Mouse (Mus musculus): Measurements from ENCODE around the gene Secisbp2. TPM values are rescaled to one million over a fixed set of nuclear protein-coding genes. Genes with fewer than 3 reads are reported as not detected.

Gene Secisbp2
- polyA plus RNA-seq, 1 experiment from 2014 or later = 23.2 TPM

GRCm38 (mm10) chr13:51703893-51704292 lies 52.4 kb downstream of the Secisbp2 start:
- Histone ChIP-seq H3K36me3 (ENCODE audit: control insufficient read depth, insufficient read depth, low read length) (no peaks in the 10 kb centered on the region), H3K9me3 (ENCODE audit: control insufficient read depth, low read length) (no peaks in the 10 kb centered on the region), H3K4me3 (ENCODE audit: low read depth, low read length) (no peak overlapping the region), H3K27ac (replicated peaks; ENCODE audit: low read depth, low read length) (no peak overlapping the region), H3K9ac (ENCODE audit: low read length) (no peak overlapping the region), H3K4me1 (ENCODE audit: control insufficient read depth, insufficient read depth, low read length) (no peaks in the 10 kb centered on the region), H3K4me2 (ENCODE audit: low read depth, severe bottlenecking) (no peak overlapping the region), H3K27me3 (ENCODE audit: control insufficient read depth, insufficient read depth, low read length) (no peaks in the 10 kb centered on the region)
- WGBS = 90% methylated on average over 5 of the region's 5 CpGs
- ATAC-seq (ENCODE audit: insufficient number of reproducible peaks, low FRiP score, low TSS enrichment, low read depth) = no peak
- DNase-seq (ENCODE audit: low spot score) = no peak

- Histone ChIP-seq H3K27me3 (ENCODE audit: control insufficient read depth, insufficient read depth, low read length) (no peaks in the 10 kb centered on the region), H3K9ac (ENCODE audit: low read length) (no peak overlapping the region), H3K4me1 (ENCODE audit: control insufficient read depth, insufficient read depth, low read length) (no peaks in the 10 kb centered on the region), H3K9me3 (ENCODE audit: control insufficient read depth, low read length) (no peaks in the 10 kb centered on the region), H3K4me3 (ENCODE audit: low read depth, low read length) (no peak overlapping the region), H3K27ac (replicated peaks; ENCODE audit: low read depth, low read length) (no peak overlapping the region), H3K4me2 (ENCODE audit: low read depth, severe bottlenecking) (no peak overlapping the region), H3K36me3 (ENCODE audit: control insufficient read depth, insufficient read depth, low read length) (no peaks in the 10 kb centered on the region)
- no peak for ATAC-seq (ENCODE audit: insufficient number of reproducible peaks, low FRiP score, low TSS enrichment, low read depth)
- DNase-seq (ENCODE audit: low spot score) = no peak
- 63% methylated on average over 22 of the region's 22 CpGs for WGBS
Observed at GRCm38 (mm10) chr13:51705882-51706854, 54.7 kb downstream of the Secisbp2 start.

- Histone ChIP-seq H3K27me3 (ENCODE audit: control insufficient read depth, insufficient read depth, low read length) (no peaks in the 10 kb centered on the region), H3K9ac (ENCODE audit: low read length) (no peak overlapping the region), H3K4me3 (ENCODE audit: low read depth, low read length) (no peak overlapping the region), H3K4me2 (ENCODE audit: low read depth, severe bottlenecking) (no peak overlapping the region), H3K36me3 (ENCODE audit: control insufficient read depth, insufficient read depth, low read length) (no peaks in the 10 kb centered on the region), H3K4me1 (ENCODE audit: control insufficient read depth, insufficient read depth, low read length) (no peaks in the 10 kb centered on the region), H3K27ac (replicated peaks; ENCODE audit: low read depth, low read length) (no peak overlapping the region), H3K9me3 (ENCODE audit: control insufficient read depth, low read length) (no peaks in the 10 kb centered on the region)
- WGBS = 78% methylated on average over 7 of the region's 7 CpGs
- DNase-seq (ENCODE audit: low spot score) = no peak
- ATAC-seq (ENCODE audit: insufficient number of reproducible peaks, low FRiP score, low TSS enrichment, low read depth) = no peak
Observed at GRCm38 (mm10) chr13:51710738-51711137, 59.2 kb downstream of the Secisbp2 start.

- no peaks in the 10 kb centered on the region for H3K4me1 ChIP-seq (ENCODE audit: control insufficient read depth, insufficient read depth, low read length)
- no peak overlapping the region for H3K4me2 ChIP-seq (ENCODE audit: low read depth, severe bottlenecking)
- DNase-seq (ENCODE audit: low spot score) = no peak
- H3K27ac ChIP-seq (replicated peaks; ENCODE audit: low read depth, low read length) = no peak overlapping the region
- no peak overlapping the region for H3K4me3 ChIP-seq (ENCODE audit: low read depth, low read length)
- no peaks in the 10 kb centered on the region for H3K9me3 ChIP-seq (ENCODE audit: control insufficient read depth, low read length)
- ATAC-seq (ENCODE audit: insufficient number of reproducible peaks, low FRiP score, low TSS enrichment, low read depth) = no peak
- WGBS = 91% methylated on average over 8 of the region's 8 CpGs
- no peak overlapping the region for H3K9ac ChIP-seq (ENCODE audit: low read length)
- H3K36me3 ChIP-seq (ENCODE audit: control insufficient read depth, insufficient read depth, low read length) = no peaks in the 10 kb centered on the region
- no peaks in the 10 kb centered on the region for H3K27me3 ChIP-seq (ENCODE audit: control insufficient read depth, insufficient read depth, low read length)
Observed at GRCm38 (mm10) chr13:51712022-51712421, 60.5 kb downstream of the Secisbp2 start.

- Histone ChIP-seq H3K4me2 (ENCODE audit: low read depth, severe bottlenecking) (no peak overlapping the region), H3K36me3 (ENCODE audit: control insufficient read depth, insufficient read depth, low read length) (no peaks in the 10 kb centered on the region), H3K9me3 (ENCODE audit: control insufficient read depth, low read length) (no peaks in the 10 kb centered on the region), H3K4me1 (ENCODE audit: control insufficient read depth, insufficient read depth, low read length) (no peaks in the 10 kb centered on the region), H3K27ac (replicated peaks; ENCODE audit: low read depth, low read length) (no peak overlapping the region), H3K9ac (ENCODE audit: low read length) (no peak overlapping the region), H3K4me3 (ENCODE audit: low read depth, low read length) (no peak overlapping the region), H3K27me3 (ENCODE audit: control insufficient read depth, insufficient read depth, low read length) (no peaks in the 10 kb centered on the region)
- DNase-seq (ENCODE audit: low spot score) (no peak), ATAC-seq (ENCODE audit: insufficient number of reproducible peaks, low FRiP score, low TSS enrichment, low read depth) (no peak)
- 66% methylated on average over 8 of the region's 8 CpGs for WGBS
Observed at GRCm38 (mm10) chr13:51716350-51717263, 65.1 kb downstream of the Secisbp2 start.

- Histone ChIP-seq H3K27me3 (ENCODE audit: control insufficient read depth, insufficient read depth, low read length) (no peaks in the 10 kb centered on the region), H3K4me3 (ENCODE audit: low read depth, low read length) (no peak overlapping the region), H3K9me3 (ENCODE audit: control insufficient read depth, low read length) (no peaks in the 10 kb centered on the region), H3K9ac (ENCODE audit: low read length) (no peak overlapping the region), H3K36me3 (ENCODE audit: control insufficient read depth, insufficient read depth, low read length) (no peaks in the 10 kb centered on the region), H3K4me1 (ENCODE audit: control insufficient read depth, insufficient read depth, low read length) (no peaks in the 10 kb centered on the region), H3K27ac (replicated peaks; ENCODE audit: low read depth, low read length) (no peak overlapping the region), H3K4me2 (ENCODE audit: low read depth, severe bottlenecking) (no peak overlapping the region)
- no peak for ATAC-seq (ENCODE audit: insufficient number of reproducible peaks, low FRiP score, low TSS enrichment, low read depth)
- no peak for DNase-seq (ENCODE audit: low spot score)
- 87% methylated on average over 3 of the region's 3 CpGs for WGBS
Observed at GRCm38 (mm10) chr13:51719256-51719655, 67.8 kb downstream of the Secisbp2 start.

GRCm38 (mm10) chr13:51720556-51720955 lies 69.1 kb downstream of the Secisbp2 start:
- DNase-seq (ENCODE audit: low spot score) (no peak), ATAC-seq (ENCODE audit: insufficient number of reproducible peaks, low FRiP score, low TSS enrichment, low read depth) (no peak)
- Histone ChIP-seq H3K9ac (ENCODE audit: low read length) (no peak overlapping the region), H3K4me2 (ENCODE audit: low read depth, severe bottlenecking) (no peak overlapping the region), H3K27me3 (ENCODE audit: control insufficient read depth, insufficient read depth, low read length) (no peaks in the 10 kb centered on the region), H3K27ac (replicated peaks; ENCODE audit: low read depth, low read length) (no peak overlapping the region), H3K9me3 (ENCODE audit: control insufficient read depth, low read length) (no peaks in the 10 kb centered on the region), H3K4me3 (ENCODE audit: low read depth, low read length) (no peak overlapping the region), H3K4me1 (ENCODE audit: control insufficient read depth, insufficient read depth, low read length) (peaks cover 1% of the 10 kb centered on the region; the same call in 1 of the 2 replicates), H3K36me3 (ENCODE audit: control insufficient read depth, insufficient read depth, low read length) (no peaks in the 10 kb centered on the region)
- WGBS = 90% methylated on average over 4 of the region's 4 CpGs

- WGBS = 63% methylated on average over 5 of the region's 5 CpGs
- no peak overlapping the region for H3K4me2 ChIP-seq (ENCODE audit: low read depth, severe bottlenecking)
- H3K4me1 ChIP-seq (ENCODE audit: control insufficient read depth, insufficient read depth, low read length) = peaks cover 7% of the 10 kb centered on the region
- H3K36me3 ChIP-seq (ENCODE audit: control insufficient read depth, insufficient read depth, low read length) = no peaks in the 10 kb centered on the region
- no peaks in the 10 kb centered on the region for H3K27me3 ChIP-seq (ENCODE audit: control insufficient read depth, insufficient read depth, low read length)
- no peaks in the 10 kb centered on the region for H3K9me3 ChIP-seq (ENCODE audit: control insufficient read depth, low read length)
- H3K9ac ChIP-seq (ENCODE audit: low read length) = no peak overlapping the region
- ATAC-seq (ENCODE audit: insufficient number of reproducible peaks, low FRiP score, low TSS enrichment, low read depth) (no peak), DNase-seq (ENCODE audit: low spot score) (no peak)
- H3K4me3 ChIP-seq (ENCODE audit: low read depth, low read length) = no peak overlapping the region
- H3K27ac ChIP-seq (replicated peaks; ENCODE audit: low read depth, low read length) = no peak overlapping the region
Observed at GRCm38 (mm10) chr13:51723114-51723513, 71.6 kb downstream of the Secisbp2 start.

Measured in limb, embryonic 11.5 days (tissue).